Mouse (Mus musculus) spleen, adult 2 months (tissue): ENCODE measurements around the gene Cyp27a1.

Experiments used
- CTCF ChIP-seq: fragments of 200-500 bp; IDR thresholded peaks from 2 replicates; pipeline ENCODE4 v1.5.1; 2011; ENCODE audit warnings: mild to moderate bottlenecking, inconsistent platforms; ENCODE audit not compliant: insufficient read depth, insufficient read length, insufficient replicate concordance; ENCODE audit errors: extremely low read depth
- POLR2A ChIP-seq: fragments of 200-500 bp; IDR thresholded peaks from 2 replicates; pipeline ENCODE4 v1.6.1; 2011; ENCODE audit warnings: low read depth, low read length, inconsistent platforms

GRCm38 (mm10) chr1:74687131-74687530 is 26.2 kb upstream of the Cyp27a1 start:
- TF ChIP-seq CTCF (no peak), POLR2A (no peak)
